Mouse (Mus musculus): ENCODE measurements around the gene Mta3. TPM values are rescaled to one million over a fixed set of nuclear protein-coding genes. Genes with fewer than 3 reads are reported as not detected.
A peak's percentile ranks its signal among the peaks of the same experiment; 100 is the strongest.

The Mta3 gene
- total RNA-seq (2014; fragmentation: Nextera tagmentation) (76.4 and 86.3 TPM in 2 replicates), total RNA-seq (2017) (68.2 and 77.5 TPM in 2 replicates)

DNA sequence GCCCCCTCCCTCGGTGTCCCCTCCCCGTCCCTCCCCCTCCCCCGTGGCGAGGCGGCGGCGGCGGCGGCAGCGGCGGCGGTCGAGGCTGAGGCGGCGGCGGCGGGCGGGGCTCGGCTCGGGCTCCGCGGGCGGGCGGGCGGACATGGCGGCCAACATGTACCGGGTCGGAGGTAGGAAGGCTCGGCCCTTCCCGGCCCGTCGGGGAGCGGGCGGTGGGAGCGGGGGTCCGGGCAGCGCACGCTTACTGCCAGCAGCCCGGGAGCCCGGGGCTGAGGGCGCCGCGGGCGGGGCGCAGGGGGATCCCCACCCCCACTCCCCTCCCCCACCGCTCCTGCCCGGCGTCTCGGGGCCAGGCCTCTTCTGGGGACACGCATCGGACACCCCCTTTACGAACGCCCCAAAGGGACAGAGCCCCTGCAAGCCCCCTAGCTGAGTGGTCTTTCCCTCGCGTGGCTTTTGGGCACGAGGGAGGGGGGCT lies at the start of gene Mta3:
TSS of gene Mta3 (plus strand) at position 48 of the 478 bp plus-strand sequence.
- ATAC-seq (replicated peaks; ENCODE audit: low FRiP score, low TSS enrichment, poor library complexity, severe bottlenecking) = 0 out of 2 replicates have a peak, but pooled peaks have one; percentile 1

GRCm38 (mm10) chr17:83657375-83657774 lies 48.6 kb upstream of the Mta3 start:
- no peak for ATAC-seq (replicated peaks; ENCODE audit: low FRiP score, low TSS enrichment, poor library complexity, severe bottlenecking)

GRCm38 (mm10) chr17:83658943-83659342 lies 47.0 kb upstream of the Mta3 start:
- ATAC-seq (replicated peaks; ENCODE audit: low FRiP score, low TSS enrichment, poor library complexity, severe bottlenecking) = peak; percentile 78

DNA sequence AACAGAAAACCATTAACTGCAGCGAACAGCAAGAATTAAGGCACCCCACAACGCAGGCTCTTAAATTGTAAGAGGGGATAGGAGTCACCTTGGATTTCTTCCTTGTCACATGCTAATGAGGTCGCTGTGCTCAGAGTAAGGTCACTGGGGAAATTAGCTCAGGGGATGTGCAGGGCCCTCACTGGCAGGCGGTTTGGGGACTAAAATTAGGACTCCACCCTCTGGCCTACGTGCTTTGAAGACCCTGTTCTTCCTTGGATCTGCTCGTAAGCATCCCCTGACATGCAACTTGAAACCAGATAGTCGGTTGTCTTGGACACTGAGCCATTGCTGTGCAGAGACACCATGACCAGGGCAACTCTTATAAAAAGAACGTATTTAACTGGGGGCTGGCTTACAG lies 41.2 kb upstream of the Mta3 start:
- ATAC-seq (replicated peaks; ENCODE audit: low FRiP score, low TSS enrichment, poor library complexity, severe bottlenecking) = no peak

DNA sequence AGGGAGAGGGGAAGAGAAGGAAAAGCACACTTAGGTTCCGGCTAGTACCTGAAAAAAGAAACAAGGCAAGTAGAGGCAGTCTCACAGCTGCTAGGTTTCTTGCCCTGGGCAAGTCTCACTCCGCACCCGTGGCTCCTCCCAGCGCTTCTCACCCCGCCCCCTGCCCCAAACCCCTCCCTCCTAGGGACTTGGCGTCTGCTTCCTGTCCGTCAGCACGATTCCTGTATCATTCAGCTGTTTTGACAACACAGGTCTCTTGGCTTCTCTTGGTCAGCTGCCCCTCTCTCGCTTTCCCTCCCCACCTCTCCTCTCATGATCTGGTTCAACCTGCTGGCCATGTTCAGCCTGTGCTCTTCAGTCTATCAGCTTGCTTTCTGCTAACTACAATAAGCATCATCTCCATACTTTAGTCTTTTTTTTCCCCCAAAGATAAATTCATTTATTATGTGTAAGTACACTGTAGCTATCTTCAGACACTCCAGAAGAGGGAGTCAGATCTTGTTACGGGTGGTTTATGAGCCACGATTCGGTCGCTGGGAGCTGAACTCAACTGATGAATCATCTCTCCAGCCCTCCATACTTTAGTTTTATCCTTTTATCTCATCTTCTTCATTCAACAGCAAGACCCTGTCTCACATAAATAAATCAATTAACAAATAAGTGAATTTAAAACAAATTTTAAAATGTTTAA lies 39.2 kb upstream of the Mta3 start:
- ATAC-seq (replicated peaks; ENCODE audit: low FRiP score, low TSS enrichment, poor library complexity, severe bottlenecking) = peak; percentile 72

- no peak for ATAC-seq (replicated peaks; ENCODE audit: low FRiP score, low TSS enrichment, poor library complexity, severe bottlenecking)
These were observed 37.9 kb upstream of the Mta3 start for GRCm38 (mm10) chr17:83667934-83668690.

DNA sequence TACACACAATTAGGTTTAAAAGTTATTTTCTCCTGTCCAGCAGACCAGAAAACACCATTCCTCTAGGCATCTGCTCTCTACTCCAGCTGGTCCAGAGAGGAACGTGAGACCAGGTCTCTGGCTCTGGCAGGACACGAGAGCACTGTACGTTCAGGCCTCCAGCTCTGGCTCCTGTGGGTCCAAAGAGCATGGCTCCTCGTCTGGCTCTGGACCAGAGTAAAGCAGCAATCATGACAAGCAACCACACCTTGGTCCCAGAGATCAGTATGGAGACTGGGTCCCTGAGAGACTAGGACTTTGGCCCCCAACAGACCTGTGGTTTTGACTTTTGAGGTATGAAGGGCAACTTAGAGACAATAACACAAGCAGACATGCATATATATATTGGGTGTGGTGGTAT lies 33.3 kb upstream of the Mta3 start:
- no peak for ATAC-seq (replicated peaks; ENCODE audit: low FRiP score, low TSS enrichment, poor library complexity, severe bottlenecking)

GRCm38 (mm10) chr17:83677370-83677769 lies 28.6 kb upstream of the Mta3 start:
- no peak for ATAC-seq (replicated peaks; ENCODE audit: low FRiP score, low TSS enrichment, poor library complexity, severe bottlenecking)

DNA sequence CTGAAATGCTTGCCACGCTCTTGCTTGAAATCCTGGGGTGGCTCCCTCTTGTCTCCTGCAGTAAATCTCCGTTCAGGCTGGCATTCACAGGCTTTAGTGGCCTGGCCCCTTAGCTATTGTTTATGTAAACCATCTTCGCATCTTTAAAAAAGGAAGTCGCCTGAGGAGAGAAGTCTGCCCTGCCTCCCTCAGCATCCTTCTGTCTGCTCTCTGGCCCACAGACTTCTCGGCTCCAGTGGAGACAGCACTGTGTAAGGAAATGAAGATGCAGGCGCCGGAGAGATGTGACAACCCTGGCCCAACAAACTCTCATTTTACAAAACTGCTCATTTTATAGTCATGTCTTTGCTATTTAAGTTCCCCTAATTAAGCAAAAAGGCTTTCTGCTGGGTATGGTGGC lies 24.0 kb upstream of the Mta3 start:
- no peak for ATAC-seq (replicated peaks; ENCODE audit: low FRiP score, low TSS enrichment, poor library complexity, severe bottlenecking)

- peak; percentile 82 for ATAC-seq (replicated peaks; ENCODE audit: low FRiP score, low TSS enrichment, poor library complexity, severe bottlenecking)
These were observed 21.5 kb upstream of the Mta3 start for GRCm38 (mm10) chr17:83684475-83684874.

GRCm38 (mm10) chr17:83690418-83690817 lies 15.5 kb upstream of the Mta3 start:
- 0 out of 2 replicates have a peak, but pooled peaks have one; percentile 8 for ATAC-seq (replicated peaks; ENCODE audit: low FRiP score, low TSS enrichment, poor library complexity, severe bottlenecking)

DNA sequence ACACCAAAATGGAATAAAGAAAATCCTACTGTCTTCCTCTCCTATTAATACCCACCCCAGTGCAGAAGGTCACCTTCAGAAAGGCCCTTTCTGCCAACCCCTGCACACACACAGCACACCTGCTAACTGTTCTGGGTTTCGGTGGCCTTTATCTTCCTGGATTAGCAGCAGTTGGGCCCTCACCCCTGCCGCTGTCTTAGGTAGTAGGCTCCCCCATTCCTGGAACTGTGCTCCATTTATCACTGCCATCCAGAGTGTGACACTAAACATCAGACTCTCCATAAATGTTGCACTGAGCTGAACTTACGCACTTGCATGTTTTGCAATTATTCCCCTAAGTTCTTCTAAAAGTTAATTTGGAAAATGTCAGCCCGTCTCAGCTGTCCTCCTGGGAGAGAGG lies 14.6 kb upstream of the Mta3 start:
- peak; percentile 63 for ATAC-seq (replicated peaks; ENCODE audit: low FRiP score, low TSS enrichment, poor library complexity, severe bottlenecking)

GRCm38 (mm10) chr17:83693941-83694340 lies 12.0 kb upstream of the Mta3 start:
- ATAC-seq (replicated peaks; ENCODE audit: low FRiP score, low TSS enrichment, poor library complexity, severe bottlenecking) = no peak

DNA sequence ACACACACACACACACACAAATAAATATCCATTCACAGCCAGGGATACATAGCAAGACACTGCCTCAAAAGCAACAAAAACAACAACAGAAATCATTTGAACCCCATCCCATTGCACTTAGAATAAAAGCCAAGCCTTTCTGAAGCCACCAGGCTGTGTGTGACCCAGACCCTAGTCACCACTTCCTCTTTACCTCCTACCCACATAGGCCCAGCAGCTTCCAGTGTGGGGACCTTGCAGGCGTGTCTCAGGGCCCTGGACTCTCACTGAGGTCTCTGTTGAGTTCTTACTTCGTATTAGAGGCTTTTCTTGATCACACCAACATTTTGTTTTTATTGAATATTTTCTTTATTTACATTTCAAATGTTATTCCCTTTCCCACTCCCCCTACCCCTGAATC lies 10.2 kb upstream of the Mta3 start:
- ATAC-seq (replicated peaks; ENCODE audit: low FRiP score, low TSS enrichment, poor library complexity, severe bottlenecking) = no peak

DNA sequence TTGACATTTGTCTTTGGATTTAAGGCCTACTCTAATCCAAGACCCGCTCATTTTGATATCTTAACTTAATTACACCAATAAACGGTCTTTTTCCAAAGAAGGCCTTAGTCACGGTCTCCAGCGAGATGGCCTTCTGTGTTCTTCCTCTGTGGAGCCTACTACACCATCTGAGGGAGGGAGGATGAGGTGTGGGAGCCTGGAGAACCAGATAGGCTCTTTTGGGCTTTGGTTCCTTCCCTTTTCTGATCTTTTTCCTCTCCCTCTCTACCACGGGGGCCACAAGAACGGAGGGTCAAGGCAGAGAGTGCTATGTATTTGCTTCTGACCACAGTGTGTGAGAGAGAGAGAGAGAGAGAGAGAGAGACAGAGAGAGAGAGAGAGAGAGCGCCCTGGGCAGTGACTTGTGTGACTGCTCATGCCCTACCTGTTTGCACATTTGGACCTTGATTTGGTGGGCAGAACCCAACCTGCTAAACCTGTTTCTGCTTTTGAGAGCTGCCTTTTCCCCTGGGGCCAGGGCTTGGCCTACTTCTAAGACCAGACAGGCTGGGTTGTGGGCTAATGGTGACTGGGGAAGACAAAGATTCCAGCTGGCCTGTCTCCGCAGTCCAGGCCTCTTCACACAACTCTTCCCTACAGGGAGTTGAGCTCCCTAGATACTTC lies 6.8 kb upstream of the Mta3 start:
- peak; percentile 42 for ATAC-seq (replicated peaks; ENCODE audit: low FRiP score, low TSS enrichment, poor library complexity, severe bottlenecking)

GRCm38 (mm10) chr17:83700125-83700524 lies 5.8 kb upstream of the Mta3 start:
- ATAC-seq (replicated peaks; ENCODE audit: low FRiP score, low TSS enrichment, poor library complexity, severe bottlenecking) = no peak

- ATAC-seq (replicated peaks; ENCODE audit: low FRiP score, low TSS enrichment, poor library complexity, severe bottlenecking) = no peak
These were observed 1.5 kb upstream of the Mta3 start for GRCm38 (mm10) chr17:83704469-83704868.

- peak; percentile 83 for ATAC-seq (replicated peaks; ENCODE audit: low FRiP score, low TSS enrichment, poor library complexity, severe bottlenecking)
These were observed 429 bp upstream of the Mta3 start for GRCm38 (mm10) chr17:83705352-83706115.

GRCm38 (mm10) chr17:83706594-83707126 lies 697 bp downstream of the Mta3 start:
- peak; percentile 41 for ATAC-seq (replicated peaks; ENCODE audit: low FRiP score, low TSS enrichment, poor library complexity, severe bottlenecking)
